Mouse (Mus musculus): ENCODE measurements at regions not wholly inside any gene's neighbourhood (a gene's known extent, or its start where the extent isn't known, plus 50 kb on each side); places are given as distances from the start of the nearest gene placed in this dataset.
A peak's percentile ranks its signal among the peaks of the same experiment; 100 is the strongest.

- DNase-seq (ENCODE audit: extremely low read depth, insufficient read length, low spot score), result peak; percentile 1
These were observed 1014.2 kb downstream of the Nsun3 start for GRCm38 (mm10) chr16:61772431-61772830.

GRCm38 (mm10) chr16:61727709-61728108 lies 1058.9 kb downstream of the Nsun3 start:
- DNase-seq (ENCODE audit: extremely low read depth, insufficient read length, low spot score), result no peak

Data from 3134 (cell line).